Mouse (Mus musculus): ENCODE data around the gene Pfn4. TPM values are rescaled to one million over a fixed set of nuclear protein-coding genes. Genes with fewer than 3 reads are reported as not detected.
"Not testable (repeated sequence)": the region's sequence is repeated elsewhere in the genome, so short reads cannot be mapped to it uniquely, and the experiment has no call there.

Gene Pfn4
- polyA plus RNA-seq, 1 experiment from 2014 or later, result 3.4 TPM

GRCm38 (mm10) chr12:4742183-4742582, 26.6 kb upstream of the Pfn4 start:
- 92% methylated on average over 3 of the region's 3 CpGs for WGBS
- Histone ChIP-seq H3K36me3 (ENCODE audit: control insufficient read depth, insufficient read depth, low read length) (no peaks in the 10 kb centered on the region), H3K9me3 (ENCODE audit: control insufficient read depth, low read length) (no peaks in the 10 kb centered on the region), H3K4me3 (ENCODE audit: low read length) (no peak overlapping the region), H3K9ac (ENCODE audit: low read depth, low read length) (no peak overlapping the region), H3K27me3 (ENCODE audit: control insufficient read depth, insufficient read depth, low read length) (no peaks in the 10 kb centered on the region), H3K4me2 (replicated peaks; ENCODE audit: low read depth, low read length) (no peak overlapping the region), H3K4me1 (ENCODE audit: control insufficient read depth, insufficient read depth, low read length) (no peaks in the 10 kb centered on the region), H3K27ac (ENCODE audit: low read depth, low read length) (no peak overlapping the region)
- ATAC-seq (ENCODE audit: low FRiP score, low TSS enrichment), result no peak

GRCm38 (mm10) chr12:4744486-4744885, 24.3 kb upstream of the Pfn4 start:
- H3K27me3 ChIP-seq (ENCODE audit: control insufficient read depth, insufficient read depth, low read length), result no peaks in the 10 kb centered on the region
- no peaks in the 10 kb centered on the region for H3K36me3 ChIP-seq (ENCODE audit: control insufficient read depth, insufficient read depth, low read length)
- H3K9me3 ChIP-seq (ENCODE audit: control insufficient read depth, low read length), result no peaks in the 10 kb centered on the region
- no peak overlapping the region for H3K9ac ChIP-seq (ENCODE audit: low read depth, low read length)
- H3K27ac ChIP-seq (ENCODE audit: low read depth, low read length), result no peak overlapping the region
- H3K4me2 ChIP-seq (replicated peaks; ENCODE audit: low read depth, low read length), result no peak overlapping the region
- H3K4me1 ChIP-seq (ENCODE audit: control insufficient read depth, insufficient read depth, low read length), result no peaks in the 10 kb centered on the region
- 91% methylated on average over 10 of the region's 10 CpGs for WGBS
- H3K4me3 ChIP-seq (ENCODE audit: low read length), result no peak overlapping the region
- ATAC-seq (ENCODE audit: low FRiP score, low TSS enrichment), result no peak

GRCm38 (mm10) chr12:4754451-4754850, 14.4 kb upstream of the Pfn4 start:
- H3K27me3 ChIP-seq (ENCODE audit: control insufficient read depth, insufficient read depth, low read length); H3K4me2 ChIP-seq (replicated peaks; ENCODE audit: low read depth, low read length); H3K4me1 ChIP-seq (ENCODE audit: control insufficient read depth, insufficient read depth, low read length); H3K9ac ChIP-seq (ENCODE audit: low read depth, low read length); H3K9me3 ChIP-seq (ENCODE audit: control insufficient read depth, low read length); H3K36me3 ChIP-seq (ENCODE audit: control insufficient read depth, insufficient read depth, low read length); ATAC-seq (ENCODE audit: low FRiP score, low TSS enrichment); H3K27ac ChIP-seq (ENCODE audit: low read depth, low read length); H3K4me3 ChIP-seq (ENCODE audit: low read length): not testable (repeated sequence)
- WGBS, result 85% methylated on average over 4 of the region's 4 CpGs

- H3K4me2 ChIP-seq (replicated peaks; ENCODE audit: low read depth, low read length), result no peak overlapping the region
- H3K9ac ChIP-seq (ENCODE audit: low read depth, low read length), result no peak overlapping the region
- no peaks in the 10 kb centered on the region for H3K36me3 ChIP-seq (ENCODE audit: control insufficient read depth, insufficient read depth, low read length)
- H3K27me3 ChIP-seq (ENCODE audit: control insufficient read depth, insufficient read depth, low read length), result no peaks in the 10 kb centered on the region
- 60% methylated on average over 1 of the region's 1 CpGs for WGBS
- no peak for ATAC-seq (ENCODE audit: low FRiP score, low TSS enrichment)
- H3K4me3 ChIP-seq (ENCODE audit: low read length), result no peak overlapping the region
- no peaks in the 10 kb centered on the region for H3K4me1 ChIP-seq (ENCODE audit: control insufficient read depth, insufficient read depth, low read length)
- no peaks in the 10 kb centered on the region for H3K9me3 ChIP-seq (ENCODE audit: control insufficient read depth, low read length)
- no peak overlapping the region for H3K27ac ChIP-seq (ENCODE audit: low read depth, low read length)
Observed at GRCm38 (mm10) chr12:4757060-4757459, 11.8 kb upstream of the Pfn4 start.

GRCm38 (mm10) chr12:4769333-4769723, 506 bp downstream of the Pfn4 start:
- Histone ChIP-seq H3K9me3 (ENCODE audit: control insufficient read depth, low read length) (no peaks in the 10 kb centered on the region), H3K4me2 (replicated peaks; ENCODE audit: low read depth, low read length) (peak overlapping the region; percentile 68), H3K9ac (ENCODE audit: low read depth, low read length) (peak overlapping the region; percentile 60; the same call in 1 of the 2 replicates), H3K27ac (ENCODE audit: low read depth, low read length) (0 out of 2 replicates have a peak overlapping the region, but pooled peaks have one; percentile 10), H3K27me3 (ENCODE audit: control insufficient read depth, insufficient read depth, low read length) (no peaks in the 10 kb centered on the region), H3K36me3 (ENCODE audit: control insufficient read depth, insufficient read depth, low read length) (no peaks in the 10 kb centered on the region), H3K4me1 (ENCODE audit: control insufficient read depth, insufficient read depth, low read length) (no peaks in the 10 kb centered on the region), H3K4me3 (ENCODE audit: low read length) (peak overlapping the region; percentile 41)
- peak; percentile 49 for ATAC-seq (ENCODE audit: low FRiP score, low TSS enrichment)
- WGBS, result 18% methylated on average over 13 of the region's 13 CpGs

- Histone ChIP-seq H3K27ac (ENCODE audit: low read depth, low read length) (no peak overlapping the region), H3K27me3 (ENCODE audit: control insufficient read depth, insufficient read depth, low read length) (no peaks in the 10 kb centered on the region), H3K9me3 (ENCODE audit: control insufficient read depth, low read length) (no peaks in the 10 kb centered on the region), H3K4me1 (ENCODE audit: control insufficient read depth, insufficient read depth, low read length) (no peaks in the 10 kb centered on the region), H3K9ac (ENCODE audit: low read depth, low read length) (no peak overlapping the region), H3K36me3 (ENCODE audit: control insufficient read depth, insufficient read depth, low read length) (no peaks in the 10 kb centered on the region), H3K4me3 (ENCODE audit: low read length) (no peak overlapping the region), H3K4me2 (replicated peaks; ENCODE audit: low read depth, low read length) (no peak overlapping the region)
- ATAC-seq (ENCODE audit: low FRiP score, low TSS enrichment), result no peak
- 86% methylated on average over 8 of the region's 8 CpGs for WGBS
Observed at GRCm38 (mm10) chr12:4774895-4775587, 6.2 kb downstream of the Pfn4 start.

GRCm38 (mm10) chr12:4775588-4775949, 6.7 kb downstream of the Pfn4 start:
- Histone ChIP-seq H3K9me3 (ENCODE audit: control insufficient read depth, low read length) (no peaks in the 10 kb centered on the region), H3K4me1 (ENCODE audit: control insufficient read depth, insufficient read depth, low read length) (no peaks in the 10 kb centered on the region), H3K36me3 (ENCODE audit: control insufficient read depth, insufficient read depth, low read length) (no peaks in the 10 kb centered on the region), H3K9ac (ENCODE audit: low read depth, low read length) (no peak overlapping the region), H3K4me3 (ENCODE audit: low read length) (no peak overlapping the region), H3K27ac (ENCODE audit: low read depth, low read length) (no peak overlapping the region), H3K27me3 (ENCODE audit: control insufficient read depth, insufficient read depth, low read length) (no peaks in the 10 kb centered on the region), H3K4me2 (replicated peaks; ENCODE audit: low read depth, low read length) (no peak overlapping the region)
- 76% methylated on average over 9 of the region's 9 CpGs for WGBS
- ATAC-seq (ENCODE audit: low FRiP score, low TSS enrichment), result no peak

GRCm38 (mm10) chr12:4777734-4778133, 8.9 kb downstream of the Pfn4 start:
- WGBS, result 84% methylated on average over 6 of the region's 6 CpGs
- no peak for ATAC-seq (ENCODE audit: low FRiP score, low TSS enrichment)

GRCm38 (mm10) chr12:4780245-4780644, 11.4 kb downstream of the Pfn4 start:
- H3K9ac ChIP-seq (ENCODE audit: low read depth, low read length), result no peak overlapping the region
- no peak overlapping the region for H3K27ac ChIP-seq (ENCODE audit: low read depth, low read length)
- no peak for ATAC-seq (ENCODE audit: low FRiP score, low TSS enrichment)
- H3K4me2 ChIP-seq (replicated peaks; ENCODE audit: low read depth, low read length), result no peak overlapping the region
- WGBS, result 72% methylated on average over 2 of the region's 2 CpGs
- no peaks in the 10 kb centered on the region for H3K4me1 ChIP-seq (ENCODE audit: control insufficient read depth, insufficient read depth, low read length)
- H3K4me3 ChIP-seq (ENCODE audit: low read length), result no peak overlapping the region
- H3K36me3 ChIP-seq (ENCODE audit: control insufficient read depth, insufficient read depth, low read length), result no peaks in the 10 kb centered on the region
- no peaks in the 10 kb centered on the region for H3K27me3 ChIP-seq (ENCODE audit: control insufficient read depth, insufficient read depth, low read length)
- H3K9me3 ChIP-seq (ENCODE audit: control insufficient read depth, low read length), result no peaks in the 10 kb centered on the region

More at GRCm38 (mm10) chr12:4777734-4778133, 8.9 kb downstream of the Pfn4 start:
- Histone ChIP-seq H3K27me3 (ENCODE audit: control insufficient read depth, insufficient read depth, low read length) (no peaks in the 10 kb centered on the region), H3K9me3 (ENCODE audit: control insufficient read depth, low read length) (no peaks in the 10 kb centered on the region), H3K4me3 (ENCODE audit: low read length) (no peak overlapping the region), H3K36me3 (ENCODE audit: control insufficient read depth, insufficient read depth, low read length) (no peaks in the 10 kb centered on the region), H3K4me2 (replicated peaks; ENCODE audit: low read depth, low read length) (no peak overlapping the region), H3K27ac (ENCODE audit: low read depth, low read length) (no peak overlapping the region), H3K9ac (ENCODE audit: low read depth, low read length) (no peak overlapping the region), H3K4me1 (ENCODE audit: control insufficient read depth, insufficient read depth, low read length) (no peaks in the 10 kb centered on the region)

Data from kidney, embryonic 14.5 days (tissue).